Mouse (Mus musculus) limb, embryonic 14.5 days (tissue): Measurements from ENCODE around the gene Trim58. TPM values are rescaled to one million over a fixed set of nuclear protein-coding genes. Genes with fewer than 3 reads are reported as not detected.

Source experiments
- ATAC-seq: fragments of 200-750 bp; cut with Nextera tagmentation; 2 replicates; pipeline ENCODE4 v1.8.0; 2017; ENCODE audit warnings: low read depth, moderate number of reproducible peaks, moderate TSS enrichment; ENCODE audit not compliant: low FRiP score
- DNase-seq: peaks from one replicate; pipeline ENCODE4 v3.0.0-alpha.2; 2015; ENCODE audit warnings: low spot score
- H3K27ac ChIP-seq: fragments of 300-500 bp; sonication (generic); replicated peaks from 2 replicates; pipeline ENCODE4 v1.5.1; 2014; ENCODE audit warnings: low read depth, mild to moderate bottlenecking, low read length, moderate library complexity, mixed read lengths
- H3K27me3 ChIP-seq: fragments of 300-500 bp; sonication (generic); 2 replicates; pipeline ENCODE4 v1.6.1; 2014; ENCODE audit warnings: low read length, mixed read lengths; ENCODE audit not compliant: control insufficient read depth, insufficient read depth
- H3K36me3 ChIP-seq: fragments of 300-500 bp; sonication (generic); 2 replicates; pipeline ENCODE4 v1.6.1; 2014; ENCODE audit warnings: mild to moderate bottlenecking, low read length, moderate library complexity, mixed read lengths; ENCODE audit not compliant: control insufficient read depth, insufficient read depth
- H3K4me1 ChIP-seq: fragments of 300-500 bp; sonication (generic); 2 replicates; pipeline ENCODE4 v1.6.1; 2014; ENCODE audit warnings: antibody characterized with exemption, low read length, mixed read lengths; ENCODE audit not compliant: control insufficient read depth, insufficient read depth
- H3K4me2 ChIP-seq: fragments of 300-500 bp; sonication (generic); replicated peaks from 2 replicates; pipeline ENCODE4 v1.6.1; 2014; ENCODE audit warnings: low read depth, mild to moderate bottlenecking, low read length, moderate library complexity; ENCODE audit not compliant: severe bottlenecking
- H3K4me3 ChIP-seq: fragments of 300-500 bp; sonication (generic); replicated peaks from 2 replicates; pipeline ENCODE4 v1.5.1; 2014; ENCODE audit warnings: low read length
- H3K9ac ChIP-seq: fragments of 300-500 bp; sonication (generic); 2 replicates; pipeline ENCODE4 v1.6.1; 2014; ENCODE audit warnings: mild to moderate bottlenecking, low read depth, low read length, moderate library complexity; ENCODE audit not compliant: severe bottlenecking
- H3K9me3 ChIP-seq: fragments of 300-500 bp; sonication (generic); 2 replicates; pipeline ENCODE4 v1.6.1; 2016; ENCODE audit warnings: low read length; ENCODE audit not compliant: control insufficient read depth
- POLR2A ChIP-seq: fragments of 200-500 bp; IDR thresholded peaks from 2 replicates; pipeline ENCODE4 v1.8.0; 2012; ENCODE audit warnings: inconsistent platforms, mild to moderate bottlenecking, moderate library complexity, borderline replicate concordance; ENCODE audit not compliant: insufficient read depth, insufficient read length; ENCODE audit errors: extremely low read depth
- WGBS: fragments of 180-500 bp; shearing (Covaris S2); extraction: QIAGEN DNeasy Blood & Tissue Kit; methylation state at CpG from one replicate; pipeline ENCODE4 v1.1.7; 2014; 5-methylcytosine and 5-hydroxymethylcytosine counted together
- polyA plus RNA-seq, 2 experiments: library from polyadenylated mRNA; depleted of rRNA in 1 of 2; stranded (reverse) in 1 of 2; unstranded in 1 of 2; fragments of >200 nt; fragmentation: Nextera tagmentation in 1 of 2; extraction: Ambion mirVana in 1 of 2; gene quantifications; 2 replicates each; pipeline versions ENCODE4 v1.2.1 to v1.2.3; 2012 to 2014

Trim58 gene
- polyA plus RNA-seq, 2 experiments, result 0.06 TPM; not detected in 1

DNA sequence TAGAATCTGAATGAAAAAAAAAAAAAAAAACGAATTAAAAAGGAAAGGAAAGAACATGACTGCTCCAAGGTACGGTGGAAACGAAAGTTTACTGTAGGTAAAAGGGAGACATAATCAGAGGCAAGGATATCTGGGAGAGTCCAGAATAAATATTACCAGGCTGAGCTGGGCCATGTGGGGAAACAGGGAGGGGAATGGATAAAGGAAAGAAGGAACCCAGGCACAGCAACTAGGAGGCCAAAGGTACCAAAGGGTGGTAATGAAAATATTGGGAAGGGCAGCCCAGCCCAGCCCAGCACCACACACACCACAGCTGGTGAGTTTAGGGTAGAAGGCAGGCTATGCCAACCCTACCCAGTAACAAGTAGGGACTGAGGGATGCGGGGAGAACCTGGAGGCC is 5.4 kb upstream of the Trim58 start:
- no peak for DNase-seq
- WGBS, result 64% methylated on average over 4 of the region's 4 CpGs
- Histone ChIP-seq H3K9ac (no peak overlapping the region), H3K36me3 (no peaks in the 10 kb centered on the region), H3K9me3 (no peaks in the 10 kb centered on the region), H3K4me3 (no peak overlapping the region), H3K4me1 (no peaks in the 10 kb centered on the region), H3K27ac (no peak overlapping the region), H3K4me2 (no peak overlapping the region), H3K27me3 (no peaks in the 10 kb centered on the region)
- ATAC-seq, result no peak
- no peak for TF ChIP-seq POLR2A

DNA sequence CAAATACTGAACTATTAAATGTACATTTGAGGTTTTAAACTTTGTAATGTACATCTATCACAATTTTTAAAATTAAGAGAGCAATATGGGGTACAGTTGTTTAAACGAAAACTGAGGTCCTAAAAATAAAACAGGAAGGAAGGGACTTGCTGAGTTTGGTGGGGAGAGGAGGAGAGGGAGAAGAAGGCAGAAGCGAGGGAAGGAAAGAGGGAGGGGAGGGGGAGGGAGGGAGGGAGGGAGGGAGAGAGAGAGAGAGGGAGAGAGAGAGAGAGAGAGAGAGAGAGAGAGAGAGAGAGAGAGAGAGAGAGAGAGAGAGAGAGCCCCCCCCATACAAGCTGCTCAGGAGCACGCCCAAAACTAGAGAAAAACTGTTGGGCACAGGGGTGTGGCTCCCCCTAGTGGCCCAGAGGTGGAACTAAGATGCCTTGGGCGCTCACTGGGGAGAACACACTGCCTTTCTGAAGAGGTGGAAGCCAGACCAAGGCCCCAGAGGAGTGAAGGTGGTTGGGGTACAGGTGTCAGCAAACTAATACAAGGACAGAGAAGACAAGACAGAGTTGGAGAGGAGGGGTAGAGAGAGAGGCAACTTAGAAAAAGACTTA is 3.8 kb upstream of the Trim58 start:
- no peak for ATAC-seq
- Histone ChIP-seq H3K9me3 (no peaks in the 10 kb centered on the region), H3K27ac (no peak overlapping the region), H3K36me3 (no peaks in the 10 kb centered on the region), H3K9ac (no peak overlapping the region), H3K27me3 (peaks cover 7% of the 10 kb centered on the region; the same call in 1 of the 2 replicates), H3K4me1 (peaks cover 8% of the 10 kb centered on the region), H3K4me2 (no peak overlapping the region), H3K4me3 (no peak overlapping the region)
- WGBS, result 26% methylated on average over 4 of the region's 4 CpGs
- DNase-seq, result peak; percentile 35
- no peak for TF ChIP-seq POLR2A

DNA sequence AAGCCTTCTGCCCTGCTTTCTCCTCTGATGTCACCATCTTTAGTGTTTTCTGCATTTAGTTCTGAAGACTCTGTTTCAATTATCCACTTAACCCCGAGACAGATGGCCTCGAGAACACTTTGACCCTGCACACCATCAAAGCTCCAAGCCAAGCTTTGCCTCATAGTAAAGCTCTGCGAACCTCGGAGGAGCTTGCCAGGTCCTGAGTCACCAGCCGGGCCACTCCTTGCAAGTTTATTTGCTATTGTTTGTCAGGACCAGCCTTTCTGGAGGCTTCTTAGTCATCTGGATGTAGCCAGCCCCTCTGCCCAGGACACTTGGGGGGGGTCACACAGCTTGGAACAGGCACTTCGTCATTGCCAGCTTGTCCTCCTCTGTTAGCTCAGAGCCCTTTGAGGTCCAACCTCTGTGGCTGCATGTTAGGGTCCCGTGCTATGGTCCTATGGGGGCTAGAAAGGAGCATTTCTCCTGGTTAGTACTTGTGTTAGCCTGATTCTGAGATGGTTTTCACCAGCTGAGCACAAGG is 2.0 kb upstream of the Trim58 start:
- WGBS, result 27% methylated on average over 7 of the region's 7 CpGs
- TF ChIP-seq POLR2A, result no peak

DNA sequence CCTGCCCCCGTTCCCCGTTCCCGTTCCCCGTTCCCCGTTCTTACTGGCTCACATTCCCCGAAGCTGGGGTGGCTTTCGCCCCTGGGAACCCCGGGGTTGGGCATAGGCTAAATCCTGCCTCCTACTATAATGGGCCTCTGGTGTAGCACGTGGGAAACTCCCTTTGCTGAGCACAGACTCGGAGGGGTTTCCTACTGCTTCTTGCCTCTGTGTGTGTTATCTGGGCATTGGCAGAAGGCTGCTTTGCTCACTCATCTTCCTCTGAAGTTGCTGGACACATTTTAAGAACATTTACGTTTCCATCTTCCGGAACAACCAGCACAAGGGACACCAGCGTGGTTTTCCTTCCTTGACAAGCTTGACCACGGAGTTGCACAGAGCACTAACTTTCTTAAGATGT is 792 bp downstream of the Trim58 start:
- Histone ChIP-seq H3K9ac (peak overlapping the region; percentile 36; the same call in 1 of the 2 replicates), H3K4me2 (peak overlapping the region; percentile 66), H3K9me3 (no peaks in the 10 kb centered on the region), H3K4me1 (peaks cover 8% of the 10 kb centered on the region), H3K27ac (no peak overlapping the region), H3K36me3 (no peaks in the 10 kb centered on the region), H3K4me3 (no peak overlapping the region), H3K27me3 (peaks cover 10% of the 10 kb centered on the region; the same call in 1 of the 2 replicates)
- no peak for DNase-seq
- 37% methylated on average over 9 of the region's 14 CpGs for WGBS
- ATAC-seq, result no peak
- TF ChIP-seq POLR2A, result no peak

More for the DNA sequence above, 2.0 kb upstream of the Trim58 start:
- no peak overlapping the region for H3K27ac ChIP-seq
- no peak for DNase-seq
- no peak overlapping the region for H3K4me3 ChIP-seq
- no peak overlapping the region for H3K4me2 ChIP-seq
- H3K4me1 ChIP-seq, result peaks cover 8% of the 10 kb centered on the region
- no peak for ATAC-seq
- H3K36me3 ChIP-seq, result no peaks in the 10 kb centered on the region
- H3K9ac ChIP-seq, result no peak overlapping the region
- H3K27me3 ChIP-seq, result peaks cover 10% of the 10 kb centered on the region; the same call in 1 of the 2 replicates
- no peaks in the 10 kb centered on the region for H3K9me3 ChIP-seq

DNA sequence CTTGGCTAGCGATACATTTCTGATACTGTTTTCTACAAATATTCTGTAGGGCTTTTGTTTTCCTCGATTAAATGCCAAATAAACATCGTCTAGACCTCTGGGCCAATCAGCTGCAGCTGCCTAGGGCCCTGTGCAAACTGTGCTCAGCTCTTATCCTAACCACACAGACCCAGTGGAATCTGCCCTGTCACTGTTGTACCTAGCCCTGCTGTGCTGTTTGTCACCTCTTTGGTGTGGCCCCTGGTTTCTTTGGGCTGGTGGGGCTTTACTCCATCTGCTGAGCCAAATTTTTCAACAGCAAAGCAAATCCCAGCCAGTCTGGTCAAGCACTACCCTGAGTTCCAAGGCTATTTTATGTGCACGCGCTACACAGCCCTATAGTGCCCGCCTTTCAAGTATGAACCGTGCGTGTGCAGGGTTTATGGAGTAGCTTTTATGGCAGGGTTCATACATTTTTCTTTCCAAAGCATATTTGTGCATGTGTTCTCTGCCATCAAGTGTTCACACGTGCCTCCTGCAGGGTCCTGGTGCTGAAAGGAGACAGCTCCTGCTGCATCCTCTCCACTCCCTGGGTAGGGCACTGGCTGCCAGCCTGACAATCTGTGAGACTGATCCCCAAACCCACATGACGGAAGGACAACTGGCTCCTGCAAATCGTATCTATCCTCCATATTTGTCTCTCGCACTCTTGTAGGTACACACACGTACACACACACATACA is 1.5 kb downstream of the Trim58 start:
- H3K27me3 ChIP-seq, result peaks cover 10% of the 10 kb centered on the region; the same call in 1 of the 2 replicates
- WGBS, result 77% methylated on average over 13 of the region's 13 CpGs
- H3K27ac ChIP-seq, result no peak overlapping the region

More for the DNA sequence above, 1.5 kb downstream of the Trim58 start:
- H3K4me1 ChIP-seq, result peaks cover 8% of the 10 kb centered on the region
- DNase-seq, result no peak
- H3K9ac ChIP-seq, result no peak overlapping the region
- no peak overlapping the region for H3K4me3 ChIP-seq
- no peak for ATAC-seq
- H3K9me3 ChIP-seq, result no peaks in the 10 kb centered on the region
- TF ChIP-seq POLR2A, result no peak
- H3K36me3 ChIP-seq, result no peaks in the 10 kb centered on the region
- no peak overlapping the region for H3K4me2 ChIP-seq
